Mouse (Mus musculus): ENCODE measurements around the gene Gdap1l1.

DNA sequence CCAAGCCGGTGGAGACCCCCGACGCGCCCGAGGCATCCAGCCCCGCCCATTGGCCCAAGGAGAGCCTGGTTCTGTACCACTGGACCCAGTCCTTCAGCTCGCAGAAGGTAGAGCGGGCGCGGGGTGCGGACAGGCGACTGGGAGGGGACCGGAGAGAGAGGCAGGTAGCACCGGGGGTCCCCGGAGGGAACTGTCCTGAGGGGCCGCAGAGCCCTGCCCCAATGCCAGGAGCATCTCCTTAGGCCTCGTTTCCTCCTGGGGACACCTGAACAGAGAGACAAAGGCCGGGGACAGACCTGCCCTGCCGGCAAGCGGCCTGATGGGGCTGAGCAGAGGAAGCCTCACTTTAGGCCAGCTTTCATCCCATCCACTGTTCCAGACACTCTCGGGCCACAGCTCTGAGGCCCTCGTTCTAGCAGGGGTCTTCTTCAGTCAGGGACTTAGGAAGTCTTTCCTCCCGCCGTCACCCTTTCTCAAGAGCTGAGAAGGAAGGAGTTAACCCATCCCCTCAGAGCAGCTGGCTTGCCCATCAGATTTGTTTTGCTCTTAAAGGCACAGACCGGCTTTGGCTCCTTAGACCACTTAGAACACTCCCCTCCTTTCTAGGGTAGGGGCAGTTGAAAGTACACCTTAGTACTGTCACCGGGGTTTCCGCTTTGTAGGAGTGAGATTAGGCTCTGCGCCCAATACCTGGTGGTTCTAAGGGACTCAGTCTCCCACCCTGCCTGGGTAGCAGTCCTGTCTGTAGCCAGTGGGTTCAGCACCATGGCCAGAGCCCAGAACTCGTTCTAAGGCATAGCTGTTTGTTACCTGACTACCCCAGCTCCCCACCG is 559 bp downstream of the Gdap1l1 start:
- TF ChIP-seq CTCF (IDR thresholded peaks at IDR 0.05; ENCODE audit: low read depth), result no peak
- TF ChIP-seq EP300 (IDR thresholded peaks at IDR 0.05; ENCODE audit: low read depth), result no peak
